Mouse (Mus musculus): ENCODE measurements around the gene Dmgdh.

The Dmgdh gene

DNA sequence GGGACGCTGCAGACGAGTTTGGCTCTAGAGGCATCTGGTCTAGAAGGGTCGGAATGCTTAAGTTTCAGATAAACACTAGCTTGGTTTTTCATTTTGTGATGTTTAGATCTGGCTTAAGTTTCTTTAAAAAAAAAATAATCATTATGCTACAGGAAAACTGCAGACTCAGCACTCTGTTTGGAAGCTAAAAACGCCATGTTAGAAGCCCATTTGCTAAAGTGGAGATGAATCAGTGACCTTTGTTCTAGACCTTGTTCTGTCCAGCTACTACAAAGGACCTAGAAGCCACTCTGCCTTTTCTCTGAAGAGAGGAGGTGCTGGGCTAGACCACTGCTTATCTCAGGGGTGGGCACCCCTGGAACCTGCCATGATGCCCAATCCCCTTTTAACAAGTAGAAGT is 36.1 kb downstream of the Dmgdh start:
- no peak for DNase-seq (ENCODE audit: low spot score)

DNA sequence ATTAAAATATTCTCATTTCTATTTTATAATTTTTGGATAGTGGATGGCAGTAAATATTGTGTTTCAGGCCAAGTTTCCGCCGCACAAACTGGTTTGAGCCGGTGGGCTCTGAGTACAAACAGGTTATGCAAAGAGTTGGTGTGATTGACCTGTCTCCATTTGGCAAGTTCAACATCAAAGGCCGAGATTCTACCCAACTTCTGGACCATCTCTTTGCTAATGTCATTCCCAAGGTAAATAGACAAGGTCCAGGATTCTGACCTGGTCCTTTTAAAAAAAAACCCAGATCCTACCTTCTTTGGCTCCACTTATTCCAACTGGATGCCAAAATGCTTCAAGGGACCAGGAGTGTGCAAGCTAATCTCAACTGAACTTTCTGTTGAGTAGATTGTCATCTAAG is 37.0 kb downstream of the Dmgdh start:
- no peak for DNase-seq (ENCODE audit: low spot score)

DNA sequence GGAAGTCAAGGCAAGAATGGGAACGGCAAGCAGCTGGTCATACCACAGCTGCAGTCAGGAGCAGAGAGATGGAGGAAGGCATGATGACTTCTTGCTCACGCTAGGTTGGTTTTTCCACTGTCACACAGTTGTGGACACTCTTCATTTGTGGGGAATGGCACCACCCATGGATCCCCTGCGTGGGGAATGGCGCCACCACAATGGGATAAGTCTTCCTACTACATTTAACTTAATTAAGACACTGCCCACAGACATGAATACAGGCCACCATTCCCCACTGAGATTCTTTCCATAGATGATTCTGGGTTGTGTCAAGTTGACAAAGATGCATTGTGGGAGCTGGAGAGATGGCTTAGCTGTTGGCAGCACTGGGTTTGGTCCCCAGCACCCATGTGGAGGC is 38.1 kb downstream of the Dmgdh start:
- DNase-seq (ENCODE audit: low spot score): no peak

DNA sequence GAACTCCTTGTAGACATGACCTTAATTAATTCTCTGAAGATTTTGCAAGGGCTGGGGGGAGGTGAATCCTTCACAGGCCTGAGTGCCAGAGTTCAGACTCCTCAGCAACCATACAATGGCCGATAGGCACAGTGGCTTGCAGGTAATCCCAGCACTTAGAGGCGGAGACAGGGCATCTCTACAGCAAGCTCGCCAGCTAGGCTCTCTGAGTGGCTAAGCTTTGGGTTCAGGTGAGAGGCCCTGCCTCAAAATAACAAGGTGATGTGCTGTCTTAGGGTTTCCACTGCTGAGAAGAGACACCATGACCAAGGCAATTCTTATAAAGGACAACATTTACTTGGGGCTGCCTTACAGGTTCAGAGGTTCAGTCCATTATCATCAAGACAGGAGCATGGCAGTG is 39.6 kb downstream of the Dmgdh start:
- no peak for DNase-seq (ENCODE audit: low spot score)

DNA sequence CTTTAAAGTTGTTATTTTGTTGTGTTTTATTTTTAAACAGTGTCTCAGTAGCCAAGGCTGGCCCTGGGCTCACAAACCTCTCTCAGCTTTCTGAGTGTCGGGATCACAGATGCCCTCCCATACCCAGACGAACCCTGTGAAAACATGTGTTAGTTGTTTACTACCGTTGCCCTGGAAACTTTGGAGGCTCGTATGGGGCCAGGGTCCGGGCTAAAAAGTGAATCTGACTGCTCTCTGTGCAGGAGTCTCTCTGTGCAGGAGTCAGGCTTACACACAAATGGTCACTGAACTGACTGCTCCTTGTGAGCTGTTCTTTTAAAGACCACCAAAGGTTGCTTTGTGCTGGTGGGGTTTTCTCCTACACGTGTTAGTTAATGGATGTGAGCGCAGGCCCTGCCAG is 42.9 kb downstream of the Dmgdh start:
- no peak for DNase-seq (ENCODE audit: low spot score)

DNA sequence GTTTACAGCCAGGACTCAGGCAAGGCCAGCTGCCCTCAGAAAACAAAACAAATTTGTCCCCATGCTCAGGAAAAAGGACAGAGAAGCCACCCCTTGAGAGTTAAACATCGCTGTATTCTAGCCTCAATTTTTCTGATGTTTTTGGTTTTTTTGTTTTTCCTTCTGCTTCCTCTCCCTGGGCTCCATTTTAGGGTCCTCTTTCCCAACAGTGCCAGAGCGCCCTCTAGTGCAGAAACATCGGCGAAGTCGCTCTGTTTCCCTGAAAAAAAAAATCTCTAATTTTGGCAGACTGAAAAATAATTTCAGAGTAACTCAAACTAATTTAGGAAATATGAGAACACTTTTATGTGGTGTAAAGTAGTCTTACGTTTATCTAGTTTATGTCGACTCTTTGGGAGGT is 44.7 kb downstream of the Dmgdh start:
- peak; percentile 27 for DNase-seq (ENCODE audit: low spot score)

DNA sequence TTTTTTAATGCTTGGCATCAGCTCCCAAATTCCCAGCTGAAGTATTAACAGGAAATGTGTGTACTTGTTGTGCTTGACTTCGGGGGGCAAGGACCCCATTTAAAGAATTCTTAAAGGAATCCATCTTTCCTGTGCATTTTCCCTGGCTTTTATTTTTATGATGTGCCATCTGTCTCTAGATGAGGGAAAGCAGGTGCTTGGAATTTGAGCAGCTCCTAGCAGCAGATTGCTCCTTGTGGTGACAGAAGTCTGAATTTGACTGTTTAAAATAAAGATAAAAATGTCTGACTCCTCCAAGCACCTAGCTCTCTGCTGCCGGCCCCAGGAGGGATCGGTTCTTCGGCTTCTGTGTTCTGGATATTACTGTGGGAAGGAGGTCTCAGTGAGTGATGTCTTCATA is 47.7 kb downstream of the Dmgdh start:
- DNase-seq (ENCODE audit: low spot score): no peak

DNA sequence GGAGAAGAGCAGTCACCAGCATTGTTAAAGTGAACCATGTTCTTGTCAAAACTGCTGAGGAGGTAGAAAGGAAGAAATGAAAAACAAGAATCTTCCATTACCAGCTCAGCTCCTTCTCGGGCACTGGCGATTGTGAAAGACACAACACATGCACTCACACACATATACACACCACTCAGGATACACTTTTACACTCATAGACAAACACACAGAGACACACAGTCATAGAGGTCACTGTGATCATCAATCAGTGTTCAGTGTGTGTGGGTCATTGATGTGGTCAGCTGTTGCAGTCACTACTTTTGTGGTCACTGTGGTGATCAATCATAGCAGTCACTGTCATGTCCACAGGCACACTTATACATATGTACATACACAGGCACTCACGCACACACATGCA is 49.2 kb downstream of the Dmgdh start:
- no peak for DNase-seq (ENCODE audit: low spot score)

DNA sequence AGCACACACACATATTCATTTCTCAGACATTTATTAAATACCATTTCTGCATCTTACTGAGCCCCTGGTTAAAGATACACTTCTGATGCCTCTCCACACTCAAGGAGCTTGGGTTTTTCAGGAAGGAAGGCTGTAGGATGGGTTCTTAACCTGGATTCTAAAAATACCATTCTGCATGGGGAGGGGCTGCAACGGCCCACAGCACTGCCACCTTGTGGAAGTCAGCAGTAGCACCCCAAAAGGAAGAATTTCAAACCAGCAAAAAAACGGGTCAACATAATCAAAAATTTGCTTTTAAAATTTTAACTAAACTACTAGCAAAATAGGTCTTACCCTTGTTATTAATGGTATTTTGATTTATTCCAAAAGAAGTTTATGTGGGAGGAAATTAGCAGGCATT is 50.0 kb downstream of the Dmgdh start:
- no peak for DNase-seq (ENCODE audit: low spot score)

DNA sequence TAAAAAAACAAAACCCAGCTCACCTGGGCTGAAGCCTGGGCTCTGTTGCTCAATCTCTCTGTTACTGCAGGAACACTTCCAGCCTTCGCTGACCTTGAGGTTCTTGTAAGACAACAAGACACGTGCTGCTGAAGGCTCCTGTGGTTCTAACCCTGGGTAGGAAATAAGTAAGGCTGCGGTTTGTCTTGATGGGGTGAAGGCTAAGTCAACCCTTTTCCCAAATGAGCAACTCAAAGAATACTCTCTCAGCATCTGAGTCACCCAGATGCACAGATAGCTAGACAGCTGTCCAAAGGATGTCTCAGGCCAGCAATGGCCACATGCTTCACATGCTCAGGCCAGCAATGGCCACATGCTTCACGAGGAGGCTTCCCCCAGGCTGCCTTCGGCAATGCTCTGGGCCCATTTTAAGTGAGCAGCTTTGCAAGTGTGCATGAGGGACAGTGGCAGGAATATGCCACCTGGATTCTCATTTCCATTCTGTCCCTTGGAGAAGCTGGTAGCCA is 61.0 kb downstream of the Dmgdh start:
- DNase-seq (ENCODE audit: low spot score): no peak

DNA sequence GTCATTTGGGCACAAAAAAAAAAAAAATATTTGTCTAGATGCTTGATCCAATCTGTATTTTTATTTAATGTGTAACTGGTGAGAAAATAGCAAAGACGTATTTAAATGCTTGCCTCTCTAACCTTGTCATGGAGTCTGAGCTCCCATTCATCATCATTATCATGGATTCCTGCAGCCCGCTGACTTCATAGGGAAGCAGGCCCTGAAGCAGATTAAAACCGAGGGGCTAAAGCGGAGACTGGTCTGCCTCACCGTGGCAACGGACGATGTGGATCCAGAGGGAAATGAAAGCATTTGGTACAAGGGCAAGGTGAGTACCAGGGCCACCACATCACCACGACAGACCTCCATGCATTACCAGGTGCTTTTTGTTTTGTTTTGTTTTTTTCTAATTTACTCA is 69.9 kb downstream of the Dmgdh start:
- no peak for DNase-seq (ENCODE audit: low spot score)

DNA sequence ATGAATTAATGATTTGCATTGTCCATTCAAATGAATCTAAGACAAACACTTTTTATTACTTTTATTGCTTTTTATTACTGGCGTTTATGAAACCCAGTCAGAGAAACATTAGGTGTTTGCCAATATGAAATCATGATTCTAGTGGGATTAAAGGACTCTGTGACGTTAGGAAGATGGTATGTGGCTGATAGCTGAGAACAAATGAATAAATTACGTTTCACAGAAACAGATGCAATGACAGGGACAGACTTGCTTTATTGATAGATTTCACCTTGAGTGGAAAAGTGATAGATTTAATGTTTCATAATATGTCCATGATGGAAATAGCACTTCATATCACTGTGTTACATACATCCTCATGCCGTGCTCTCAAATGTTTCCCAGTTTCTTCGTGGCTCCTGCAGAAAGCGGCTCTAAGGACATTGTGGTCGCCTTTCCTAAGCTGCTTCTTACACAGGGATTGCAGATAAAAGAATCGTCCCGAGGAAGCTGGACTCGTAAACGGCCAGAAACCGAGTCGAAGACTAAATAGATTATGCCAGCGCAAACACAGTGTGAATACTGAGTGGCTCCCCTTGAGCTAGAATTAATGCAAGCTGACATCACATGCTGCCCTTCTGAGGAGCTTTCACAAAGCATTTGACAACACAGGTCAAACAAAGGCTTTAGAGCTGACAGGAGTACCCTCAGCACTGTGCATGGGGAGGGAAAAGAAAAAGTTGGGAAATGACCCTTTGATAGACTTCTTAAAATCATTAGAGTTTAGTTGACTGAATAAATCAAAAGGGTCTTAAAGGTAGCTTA is 78.6 kb downstream of the Dmgdh start:
- DNase-seq (ENCODE audit: low spot score): no peak

DNA sequence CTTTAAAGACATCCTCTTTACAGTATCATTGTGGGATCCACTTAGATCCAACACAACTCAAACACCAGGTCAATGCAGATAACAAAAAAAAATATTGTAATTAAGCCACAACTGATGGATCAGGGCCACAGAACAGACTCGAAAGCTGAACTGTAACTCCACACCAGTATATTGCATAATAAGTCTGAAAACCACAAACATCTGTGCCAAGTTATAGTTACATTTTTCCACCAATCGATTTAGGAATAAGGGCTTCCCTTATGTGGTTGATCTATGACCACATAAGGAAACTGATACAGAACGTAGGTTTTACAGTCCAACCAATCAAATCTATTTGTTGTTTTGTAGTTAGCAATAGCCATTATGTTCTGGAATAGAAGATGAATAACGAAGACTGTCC is 80.9 kb downstream of the Dmgdh start:
- no peak for DNase-seq (ENCODE audit: low spot score)

DNA sequence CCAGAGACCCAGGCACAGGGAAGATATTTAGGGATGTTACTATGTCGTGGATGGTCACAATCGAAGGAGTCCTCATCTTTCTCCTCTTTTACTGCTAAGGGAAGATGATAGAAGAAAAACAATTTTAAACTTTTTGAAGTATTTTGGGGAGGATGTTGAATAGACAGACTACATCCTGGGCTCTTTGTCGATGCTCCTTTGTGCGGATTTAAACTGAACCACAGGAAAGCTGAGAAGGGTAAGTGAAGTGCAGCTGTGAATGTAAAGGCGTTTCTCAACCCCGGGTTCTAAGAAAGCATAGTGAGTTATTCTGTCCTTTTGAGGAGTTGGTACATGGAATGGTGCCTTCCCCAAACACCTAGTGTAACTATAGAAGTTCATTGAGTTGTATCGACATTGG is 82.4 kb downstream of the Dmgdh start:
- DNase-seq (ENCODE audit: low spot score): no peak

DNA sequence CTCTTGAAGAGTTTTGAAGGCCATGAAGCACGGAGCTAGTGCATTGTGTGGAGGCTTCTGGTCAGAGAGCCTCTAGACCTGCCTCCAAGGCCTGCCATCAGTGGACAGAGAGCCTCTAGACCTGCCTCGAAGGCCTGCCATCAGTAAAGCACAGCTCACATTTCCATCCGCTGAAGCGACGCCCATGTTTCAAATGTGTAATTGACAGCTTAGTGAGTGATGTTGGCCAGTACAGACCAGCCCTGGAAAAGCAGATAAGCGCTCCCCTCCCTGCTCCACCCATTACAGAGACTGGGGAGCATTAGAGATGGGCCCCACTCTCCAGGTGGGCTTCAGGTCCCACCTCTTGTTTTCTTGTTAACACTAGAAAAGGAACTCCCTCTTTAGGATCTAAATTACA is 83.3 kb downstream of the Dmgdh start:
- no peak for DNase-seq (ENCODE audit: low spot score)

DNA sequence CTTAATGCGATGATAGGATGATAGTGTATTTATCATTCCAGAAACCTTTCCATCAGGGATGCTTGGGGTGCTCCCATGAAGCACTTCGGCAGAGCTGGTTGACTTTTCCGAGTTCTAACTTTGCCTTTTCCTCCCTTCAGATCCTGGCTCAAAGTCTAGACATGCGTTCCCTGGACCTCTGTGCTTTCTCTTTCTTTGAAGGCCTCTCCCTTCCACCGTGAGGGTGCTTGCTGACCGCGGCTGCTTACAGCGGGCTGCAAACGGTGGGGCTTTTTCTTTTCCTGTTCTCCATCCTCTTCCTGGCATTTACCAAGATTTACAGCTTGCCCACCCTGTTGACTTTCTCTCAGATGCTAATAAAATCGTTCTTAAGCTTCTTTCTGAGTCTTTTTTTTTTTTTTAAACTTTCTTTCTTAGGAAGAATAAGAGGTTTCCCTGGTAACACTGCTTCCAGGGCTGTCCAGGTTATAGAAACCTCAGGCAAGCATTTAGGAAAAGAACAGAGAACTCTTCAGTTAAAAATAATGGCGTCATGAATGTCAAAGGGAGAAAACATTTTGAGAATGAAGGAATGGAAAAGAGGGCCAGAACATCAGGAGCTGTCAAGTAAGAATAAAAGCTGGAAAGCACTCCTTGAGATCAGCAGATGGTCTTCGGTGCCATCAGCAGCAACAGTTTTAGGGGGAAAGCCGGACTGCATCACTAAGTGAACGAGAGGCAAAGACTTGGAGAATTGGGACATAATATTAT is 84.1 kb downstream of the Dmgdh start:
- DNase-seq (ENCODE audit: low spot score): no peak

DNA sequence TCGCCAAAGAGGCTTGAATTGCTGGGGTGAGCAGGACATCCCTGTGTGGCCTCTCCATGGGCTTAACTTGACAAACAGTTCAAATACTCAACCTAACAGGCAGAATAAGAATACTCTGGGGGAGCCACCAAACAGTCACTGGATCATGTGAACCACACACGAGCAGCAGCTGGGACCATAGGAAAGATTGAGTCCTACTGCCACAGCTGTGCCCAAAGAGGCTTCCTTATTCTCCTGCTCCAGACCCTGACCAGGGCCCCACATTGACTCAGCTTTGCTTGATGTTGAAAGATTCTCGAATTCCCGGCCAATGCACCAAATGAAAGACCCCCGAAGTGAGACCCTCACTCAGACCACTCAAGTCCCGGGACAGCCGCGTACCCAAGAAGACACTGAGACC is 87.6 kb downstream of the Dmgdh start:
- no peak for DNase-seq (ENCODE audit: low spot score)

DNA sequence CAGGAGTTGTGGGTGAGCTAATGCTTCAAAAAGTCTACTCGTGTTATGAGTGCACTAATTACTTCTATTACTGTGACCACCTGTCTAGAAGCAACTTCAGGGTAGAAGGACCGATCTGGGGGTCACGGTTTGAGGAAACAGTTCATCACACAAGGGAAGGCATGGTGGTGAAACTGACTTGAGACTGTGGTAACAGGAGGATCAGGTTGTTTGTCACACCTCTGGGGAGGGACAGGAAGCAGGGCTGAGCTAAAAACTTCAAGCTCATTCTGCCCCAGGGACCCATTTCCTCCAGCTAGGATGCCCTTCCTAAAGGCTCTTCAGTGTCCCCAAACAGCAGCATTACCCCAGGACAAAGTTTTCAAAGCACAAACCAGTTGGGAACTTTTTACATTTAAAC is 88.6 kb downstream of the Dmgdh start:
- DNase-seq (ENCODE audit: low spot score): no peak

DNA sequence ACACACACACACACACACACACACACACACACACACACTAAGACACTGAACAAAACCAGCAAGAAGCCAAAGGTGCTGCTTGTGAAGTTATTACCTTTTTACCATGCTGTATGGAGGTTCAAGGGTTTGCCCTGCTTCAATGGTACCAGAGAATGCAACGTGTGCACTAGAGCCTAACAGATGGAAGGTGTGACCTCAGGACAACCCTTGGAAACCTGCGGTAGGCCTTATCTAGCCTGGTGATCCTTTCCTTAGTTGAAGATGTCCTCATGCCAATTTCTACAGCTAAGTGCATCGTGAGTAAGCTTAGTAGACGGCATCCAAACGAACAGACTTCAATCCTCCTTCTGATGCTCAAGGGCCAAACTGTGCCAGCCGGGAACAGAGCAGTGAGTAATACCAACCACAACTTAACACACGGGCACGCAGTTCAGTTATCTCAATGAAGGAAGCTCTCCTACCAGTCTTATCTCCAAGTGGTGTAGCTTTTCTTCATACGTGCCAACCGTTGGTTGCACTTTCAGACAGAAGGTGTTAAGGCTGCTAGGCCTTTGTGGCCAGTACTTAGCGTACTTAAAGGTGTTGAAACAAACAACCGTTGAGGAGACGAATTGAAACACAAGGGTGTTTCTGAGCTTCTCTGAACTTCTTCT is 90.2 kb downstream of the Dmgdh start:
- no peak for DNase-seq (ENCODE audit: low spot score)

DNA sequence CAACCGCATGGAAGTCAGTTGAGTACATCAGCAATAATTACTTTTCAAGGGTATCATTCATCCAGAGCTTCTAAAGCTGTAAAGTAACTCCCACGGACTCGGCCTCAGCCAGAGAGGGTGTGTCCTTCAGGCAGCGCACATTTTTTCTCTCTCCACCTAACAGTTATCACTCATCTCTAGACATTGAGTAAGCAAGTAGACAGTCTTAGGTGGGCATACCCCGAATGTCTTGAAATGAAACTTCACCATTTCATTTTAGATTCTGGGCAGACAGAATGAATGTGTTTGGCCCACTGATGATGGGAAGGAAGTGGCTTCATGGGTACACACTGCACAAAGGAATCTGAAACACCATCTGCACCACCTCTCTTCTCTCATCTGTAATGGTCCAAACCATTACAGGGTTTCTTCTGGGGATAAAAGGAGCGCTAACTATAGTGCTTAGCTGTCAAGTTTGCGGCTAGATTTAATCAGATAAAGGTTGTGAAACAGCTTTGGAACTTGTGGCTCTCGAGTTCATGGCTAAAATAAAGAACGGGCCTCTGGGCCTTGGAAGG is 96.9 kb downstream of the Dmgdh start:
- DNase-seq (ENCODE audit: low spot score): no peak

DNA sequence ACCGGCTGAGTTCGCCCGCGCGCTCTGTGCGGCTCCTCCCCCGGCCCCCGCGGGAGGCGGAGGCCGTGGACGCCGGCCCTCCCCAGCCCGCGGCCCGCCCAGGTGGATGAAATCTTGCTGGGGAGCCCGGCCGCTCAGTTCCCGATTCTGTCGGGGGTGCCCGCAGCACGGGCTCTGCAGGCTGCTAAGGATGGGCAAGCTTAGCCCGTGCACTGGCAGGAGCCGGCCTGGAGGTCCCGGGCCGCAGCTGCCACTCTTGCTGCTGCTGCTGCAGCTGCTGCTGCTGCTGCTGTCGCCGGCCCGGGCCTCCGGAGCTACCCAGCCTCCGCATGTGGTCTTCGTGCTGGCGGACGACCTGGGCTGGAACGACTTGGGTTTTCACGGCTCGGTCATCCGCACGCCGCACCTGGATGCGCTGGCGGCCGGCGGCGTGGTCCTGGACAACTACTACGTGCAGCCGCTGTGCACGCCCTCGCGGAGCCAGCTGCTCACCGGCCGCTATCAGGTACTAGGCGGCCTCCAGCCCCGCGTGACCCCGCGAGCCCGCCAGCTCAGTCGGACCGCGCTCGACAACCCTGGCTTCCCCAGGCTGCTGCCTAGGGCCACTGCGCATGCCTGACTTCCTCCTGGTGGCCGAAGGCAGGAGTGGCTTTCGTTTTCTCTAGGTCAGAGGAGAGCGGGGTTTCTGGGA is 97.5 kb downstream of the Dmgdh start, which contains the start of gene Arsb:
Gene Arsb (plus strand): TSS at position 43 of the 691 bp plus-strand sequence.
- DNase-seq (ENCODE audit: low spot score): peak; percentile 85

DNA sequence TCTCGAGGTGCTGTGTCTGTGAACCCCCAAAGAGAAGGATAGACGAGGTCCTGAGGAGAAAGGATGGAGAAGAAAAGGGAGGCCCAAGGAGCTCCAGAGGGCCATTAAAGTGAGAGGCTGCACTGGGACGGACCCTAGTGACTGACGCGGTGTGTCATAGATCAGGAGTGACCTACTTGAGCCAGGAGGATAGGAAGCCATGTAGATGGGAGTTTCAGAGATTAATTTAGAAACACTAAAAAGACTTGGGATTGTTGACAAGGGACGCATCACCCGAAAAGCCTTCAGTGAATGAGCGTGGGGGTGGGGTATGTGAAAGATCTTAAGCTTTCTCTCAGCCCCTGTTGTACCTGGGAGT is 98.0 kb downstream of the Dmgdh start:
- no peak for DNase-seq (ENCODE audit: low spot score)

All from lung, postnatal 25 days (tissue).